Mouse (Mus musculus): ENCODE measurements around the gene Evi5.

Evi5 gene

GRCm38 (mm10) chr5:107749229-107749916 is 125.5 kb downstream of the Evi5 start:
- ATAC-seq (ENCODE audit: low TSS enrichment) = no peak

- no peak for ATAC-seq (ENCODE audit: low TSS enrichment)
Observed at GRCm38 (mm10) chr5:107739023-107739422, 135.9 kb downstream of the Evi5 start.

- ATAC-seq (ENCODE audit: low TSS enrichment) = no peak
Observed at GRCm38 (mm10) chr5:107738296-107738695, 136.6 kb downstream of the Evi5 start.

GRCm38 (mm10) chr5:107736171-107736570 is 138.7 kb downstream of the Evi5 start:
- ATAC-seq (ENCODE audit: low TSS enrichment) = no peak

GRCm38 (mm10) chr5:107731844-107732243 is 143.1 kb downstream of the Evi5 start:
- ATAC-seq (ENCODE audit: low TSS enrichment) = no peak

GRCm38 (mm10) chr5:107731408-107731807 is 143.5 kb downstream of the Evi5 start:
- no peak for ATAC-seq (ENCODE audit: low TSS enrichment)

- no peak for ATAC-seq (ENCODE audit: low TSS enrichment)
Observed at GRCm38 (mm10) chr5:107727007-107727402, 147.9 kb downstream of the Evi5 start.

GRCm38 (mm10) chr5:107726281-107727006 is 148.5 kb downstream of the Evi5 start:
- ATAC-seq (ENCODE audit: low TSS enrichment) = no peak

- no peak for ATAC-seq (ENCODE audit: low TSS enrichment)
Observed at GRCm38 (mm10) chr5:107725435-107726261, 149.3 kb downstream of the Evi5 start, which contains the start of gene Gfi1. Gfi1 (minus strand) TSS chr5:107726036.

GRCm38 (mm10) chr5:107724661-107725434 is 150.1 kb downstream of the Evi5 start:
- peak; percentile 41; the same call in 1 of the 2 replicates for ATAC-seq (ENCODE audit: low TSS enrichment)

- no peak for ATAC-seq (ENCODE audit: low TSS enrichment)
Observed at GRCm38 (mm10) chr5:107723541-107724511, 151.1 kb downstream of the Evi5 start.

GRCm38 (mm10) chr5:107722661-107723532 is 152.0 kb downstream of the Evi5 start:
- no peak for ATAC-seq (ENCODE audit: low TSS enrichment)

GRCm38 (mm10) chr5:107721638-107722011 is 153.3 kb downstream of the Evi5 start:
- no peak for ATAC-seq (ENCODE audit: low TSS enrichment)

- ATAC-seq (ENCODE audit: low TSS enrichment) = no peak
Observed at GRCm38 (mm10) chr5:107720991-107721637, 153.8 kb downstream of the Evi5 start.

- no peak for ATAC-seq (ENCODE audit: low TSS enrichment)
Observed at GRCm38 (mm10) chr5:107720511-107720910, 154.4 kb downstream of the Evi5 start.

- ATAC-seq (ENCODE audit: low TSS enrichment) = no peak
Observed at GRCm38 (mm10) chr5:107719786-107720185, 155.1 kb downstream of the Evi5 start.

- no peak for ATAC-seq (ENCODE audit: low TSS enrichment)
Observed at GRCm38 (mm10) chr5:107719209-107719608, 155.7 kb downstream of the Evi5 start.

- no peak for ATAC-seq (ENCODE audit: low TSS enrichment)
Observed at GRCm38 (mm10) chr5:107717871-107718361, 157.0 kb downstream of the Evi5 start.

GRCm38 (mm10) chr5:107711689-107712088 is 163.2 kb downstream of the Evi5 start:
- no peak for ATAC-seq (ENCODE audit: low TSS enrichment)
